Mouse (Mus musculus) embryonic facial prominence, embryonic 12.5 days (tissue): Measurements from ENCODE around the gene Sept9. TPM values are rescaled to one million over a fixed set of nuclear protein-coding genes. Genes with fewer than 3 reads are reported as not detected.
A peak's percentile ranks its signal among the peaks of the same experiment; 100 is the strongest.

Source experiments
- ATAC-seq: fragments of 200-750 bp; cut with Nextera tagmentation; 2 replicates; pipeline ENCODE4 v1.8.0; 2017; ENCODE audit not compliant: insufficient number of reproducible peaks, insufficient read depth, low FRiP score, low TSS enrichment
- H3K27ac ChIP-seq: fragments of 300-500 bp; sonication (generic); 2 replicates; pipeline ENCODE4 v1.5.1; 2016; ENCODE audit warnings: mild to moderate bottlenecking
- H3K27me3 ChIP-seq: fragments of 300-500 bp; sonication (generic); 2 replicates; pipeline ENCODE4 v1.6.1; 2016; ENCODE audit warnings: mild to moderate bottlenecking, moderate library complexity
- H3K36me3 ChIP-seq: fragments of 300-500 bp; sonication (generic); 2 replicates; pipeline ENCODE4 v1.6.1; 2016; ENCODE audit warnings: mild to moderate bottlenecking
- H3K4me1 ChIP-seq: fragments of 300-500 bp; sonication (generic); 2 replicates; pipeline ENCODE4 v1.6.1; 2016
- H3K4me2 ChIP-seq: fragments of 300-500 bp; sonication (generic); replicated peaks from 2 replicates; pipeline ENCODE4 v1.6.1; 2016; ENCODE audit warnings: mild to moderate bottlenecking, moderate library complexity
- H3K4me3 ChIP-seq: fragments of 300-500 bp; sonication (generic); 2 replicates; pipeline ENCODE4 v1.5.1; 2016; ENCODE audit warnings: mild to moderate bottlenecking
- H3K9ac ChIP-seq: fragments of 300-500 bp; sonication (generic); 2 replicates; pipeline ENCODE4 v1.6.1; 2016; ENCODE audit warnings: mild to moderate bottlenecking, moderate library complexity
- H3K9me3 ChIP-seq: fragments of 300-500 bp; sonication (generic); 2 replicates; pipeline ENCODE4 v1.6.1; 2016; ENCODE audit warnings: mild to moderate bottlenecking, moderate library complexity
- WGBS: fragments of 180-500 bp; shearing (Covaris S2); methylation state at CpG from one replicate; pipeline ENCODE4 v1.1.7; 2016; 5-methylcytosine and 5-hydroxymethylcytosine counted together
- polyA plus RNA-seq: library from polyadenylated mRNA; unstranded; fragments of >200 nt; fragmentation: Nextera tagmentation; extraction: Ambion mirVana; gene quantifications from 2 replicates; pipeline ENCODE4 v1.2.1, GENCODE M21; 2016

Gene Sept9
- polyA plus RNA-seq, 1 experiment from 2014 or later = 230 TPM

DNA sequence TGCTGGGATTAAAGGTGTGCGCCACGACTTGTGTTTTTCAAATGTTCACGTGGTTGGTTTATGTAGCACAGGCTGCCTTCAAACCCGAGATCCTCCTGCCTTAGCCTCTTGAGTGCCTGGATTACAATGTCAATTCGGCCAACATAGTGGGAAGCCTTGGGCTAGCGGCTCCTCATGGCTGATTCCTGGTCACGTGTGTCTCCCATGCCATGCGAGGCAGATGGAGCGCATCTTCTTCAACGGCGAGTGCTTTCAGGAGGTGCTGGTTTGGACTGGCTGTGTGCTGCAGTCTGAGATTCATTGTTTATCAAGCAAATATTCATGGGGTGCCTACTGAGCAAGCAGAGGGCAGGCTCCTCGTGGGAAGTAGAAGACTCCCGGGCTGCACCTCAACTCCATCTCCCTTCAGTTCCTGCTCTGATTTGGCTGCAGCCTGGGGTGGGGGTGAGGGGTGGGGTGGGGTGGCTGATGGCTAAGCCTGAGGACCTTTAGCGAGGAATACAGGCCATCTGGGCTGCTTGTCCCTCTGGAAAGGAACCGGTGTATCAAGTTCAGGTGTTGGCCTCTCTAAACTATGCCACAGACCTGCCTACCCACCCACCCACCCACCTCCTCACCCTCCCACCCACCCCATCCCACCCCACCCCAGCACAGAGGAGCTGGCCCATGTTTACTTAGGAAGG is 26.2 kb downstream of the Sept9 start:
- peak overlapping the region; percentile 17; the same call in 1 of the 2 replicates for H3K27ac ChIP-seq

DNA sequence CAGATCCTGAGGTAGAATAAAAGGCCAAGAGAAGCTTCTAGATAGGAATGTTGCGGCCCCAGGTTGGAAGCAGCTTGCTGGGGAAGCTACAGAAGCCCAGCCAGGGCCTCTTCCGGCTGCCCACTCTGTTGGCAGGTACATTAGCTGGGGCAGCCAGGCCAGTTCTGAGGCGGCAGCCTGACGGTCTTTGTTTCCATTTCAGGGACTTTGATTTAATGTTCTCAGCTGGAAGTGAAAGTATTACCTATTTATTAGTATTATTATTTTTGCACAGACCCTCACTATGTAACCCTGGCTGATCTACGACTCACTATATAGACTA is 26.7 kb downstream of the Sept9 start:
- Histone ChIP-seq H3K4me1 (peaks cover 10% of the 10 kb centered on the region), H3K9ac (no peak overlapping the region), H3K27me3 (no peaks in the 10 kb centered on the region), H3K27ac (peak overlapping the region; percentile 17; the same call in 1 of the 2 replicates), H3K9me3 (no peaks in the 10 kb centered on the region), H3K4me2 (no peak overlapping the region), H3K36me3 (no peaks in the 10 kb centered on the region), H3K4me3 (no peak overlapping the region)
- no peak for ATAC-seq
- 76% methylated on average over 5 of the region's 5 CpGs for WGBS

More for the DNA sequence above, 26.2 kb downstream of the Sept9 start:
- Histone ChIP-seq H3K9ac (no peak overlapping the region), H3K4me1 (peaks cover 10% of the 10 kb centered on the region), H3K4me3 (no peak overlapping the region), H3K4me2 (no peak overlapping the region), H3K27me3 (no peaks in the 10 kb centered on the region), H3K36me3 (no peaks in the 10 kb centered on the region), H3K9me3 (no peaks in the 10 kb centered on the region)
- no peak for ATAC-seq
- WGBS = 83% methylated on average over 15 of the region's 15 CpGs

DNA sequence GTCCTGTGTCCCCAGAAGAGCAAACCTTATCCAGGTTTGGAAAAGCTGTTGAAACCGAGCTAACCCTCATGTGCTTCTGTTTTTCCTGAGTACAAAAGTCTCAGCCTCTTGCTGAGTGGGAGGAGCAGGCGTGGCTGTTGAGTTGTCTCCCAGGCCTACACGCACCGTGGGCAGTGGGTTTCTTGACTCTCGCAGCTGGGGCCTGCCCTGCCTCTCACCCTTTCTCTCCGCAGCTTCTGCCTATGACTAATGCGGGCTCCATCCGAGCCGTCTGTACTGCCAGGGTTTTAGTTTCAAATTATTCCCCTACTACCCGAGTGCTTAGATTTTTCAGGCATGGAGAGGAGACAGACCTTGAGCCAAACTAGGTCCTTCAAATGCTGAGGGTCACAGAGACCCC is 28.7 kb downstream of the Sept9 start:
- Histone ChIP-seq H3K9me3 (no peaks in the 10 kb centered on the region), H3K4me2 (no peak overlapping the region), H3K4me1 (peaks cover 17% of the 10 kb centered on the region), H3K4me3 (no peak overlapping the region), H3K9ac (no peak overlapping the region), H3K27me3 (no peaks in the 10 kb centered on the region), H3K27ac (peak overlapping the region; percentile 14; the same call in 1 of the 2 replicates), H3K36me3 (no peaks in the 10 kb centered on the region)
- 54% methylated on average over 10 of the region's 10 CpGs for WGBS
- ATAC-seq = no peak

DNA sequence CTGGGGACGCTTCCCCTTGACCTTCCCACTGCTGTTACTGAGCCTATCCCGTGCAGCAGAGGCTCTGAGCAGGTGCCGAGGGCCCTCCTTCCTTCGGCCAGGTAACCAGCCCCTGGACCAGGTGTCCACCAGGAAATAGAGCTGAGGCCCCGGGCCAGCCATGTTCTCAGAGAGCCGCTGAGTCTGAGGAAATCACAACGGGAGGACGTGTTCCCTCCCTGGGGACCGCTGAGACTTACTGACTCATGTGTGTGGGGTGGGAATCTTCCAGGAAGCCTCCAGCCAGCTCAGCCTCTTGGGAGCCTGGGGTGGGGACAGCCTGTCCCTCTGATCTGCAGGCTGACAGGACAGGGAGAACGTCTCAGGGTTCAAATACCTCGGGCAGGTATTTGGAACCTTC is 32.1 kb downstream of the Sept9 start:
- Histone ChIP-seq H3K4me1 (peaks cover 48% of the 10 kb centered on the region), H3K4me3 (peak overlapping the region; percentile 39), H3K9ac (no peak overlapping the region), H3K4me2 (peak overlapping the region; percentile 69), H3K27me3 (no peaks in the 10 kb centered on the region), H3K9me3 (no peaks in the 10 kb centered on the region), H3K27ac (peak overlapping the region; percentile 89), H3K36me3 (no peaks in the 10 kb centered on the region)
- WGBS = 45% methylated on average over 11 of the region's 11 CpGs
- ATAC-seq = no peak

DNA sequence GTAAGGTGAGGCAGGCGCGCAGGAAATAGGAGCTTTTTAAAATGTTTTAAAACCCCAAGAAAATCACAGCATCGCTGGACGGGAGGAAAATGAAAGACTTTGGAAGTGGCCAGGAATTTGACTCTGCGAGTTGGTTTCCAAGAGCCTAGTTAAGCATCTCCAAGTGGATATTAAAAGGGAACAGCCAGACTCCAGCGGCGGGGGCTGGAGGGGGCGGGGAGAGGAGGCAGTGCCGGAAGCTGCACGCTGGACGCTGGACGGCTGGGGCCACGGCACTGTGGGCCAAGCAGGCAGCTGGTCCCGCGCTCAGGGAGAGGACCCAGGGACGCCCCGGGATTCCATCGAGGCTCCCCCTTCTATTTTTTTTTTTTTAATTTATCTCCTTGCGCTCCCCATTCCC is 32.6 kb downstream of the Sept9 start:
- Histone ChIP-seq H3K4me2 (peak overlapping the region; percentile 69), H3K9me3 (no peaks in the 10 kb centered on the region), H3K27me3 (no peaks in the 10 kb centered on the region), H3K36me3 (no peaks in the 10 kb centered on the region), H3K9ac (peak overlapping the region; percentile 48), H3K4me1 (peaks cover 48% of the 10 kb centered on the region), H3K27ac (peak overlapping the region; percentile 89), H3K4me3 (peak overlapping the region; percentile 39)
- 13% methylated on average over 18 of the region's 19 CpGs for WGBS
- no peak for ATAC-seq

DNA sequence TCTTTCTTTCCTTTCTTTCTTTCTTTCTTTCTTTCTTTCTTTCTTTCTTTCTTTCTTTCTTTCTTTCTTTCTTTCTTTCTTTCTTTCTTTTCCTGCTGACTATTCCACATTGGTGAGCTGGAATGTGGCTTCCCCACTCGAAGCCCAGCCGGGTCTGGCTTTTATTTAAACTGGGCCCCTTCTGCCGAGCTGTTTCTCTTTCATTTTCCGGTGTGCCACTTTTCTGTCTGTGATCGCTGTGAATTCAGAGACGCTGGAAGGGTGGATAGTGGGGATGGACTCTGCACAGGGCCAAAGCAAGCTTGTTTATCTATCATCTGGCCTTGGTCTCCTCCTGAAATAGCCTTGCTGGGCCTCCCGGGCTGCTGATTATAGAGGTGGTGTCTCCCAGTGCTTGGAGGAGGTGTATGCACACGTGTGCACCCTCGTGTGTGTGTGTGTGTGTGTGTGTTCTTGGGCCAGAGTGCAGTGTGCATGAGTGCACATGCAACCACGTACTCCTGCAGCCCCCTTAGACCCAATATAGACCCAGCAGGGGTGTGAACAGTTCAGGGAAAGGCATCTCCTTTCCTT is 33.5 kb downstream of the Sept9 start:
- Histone ChIP-seq H3K9ac (peak overlapping the region; percentile 45; the same call in 1 of the 2 replicates), H3K4me2 (peak overlapping the region; percentile 69), H3K27me3 (no peaks in the 10 kb centered on the region), H3K9me3 (no peaks in the 10 kb centered on the region), H3K4me3 (peak overlapping the region; percentile 39), H3K4me1 (peaks cover 45% of the 10 kb centered on the region), H3K27ac (peak overlapping the region; percentile 83), H3K36me3 (no peaks in the 10 kb centered on the region)
- ATAC-seq = no peak
- WGBS = 23% methylated on average over 10 of the region's 10 CpGs

DNA sequence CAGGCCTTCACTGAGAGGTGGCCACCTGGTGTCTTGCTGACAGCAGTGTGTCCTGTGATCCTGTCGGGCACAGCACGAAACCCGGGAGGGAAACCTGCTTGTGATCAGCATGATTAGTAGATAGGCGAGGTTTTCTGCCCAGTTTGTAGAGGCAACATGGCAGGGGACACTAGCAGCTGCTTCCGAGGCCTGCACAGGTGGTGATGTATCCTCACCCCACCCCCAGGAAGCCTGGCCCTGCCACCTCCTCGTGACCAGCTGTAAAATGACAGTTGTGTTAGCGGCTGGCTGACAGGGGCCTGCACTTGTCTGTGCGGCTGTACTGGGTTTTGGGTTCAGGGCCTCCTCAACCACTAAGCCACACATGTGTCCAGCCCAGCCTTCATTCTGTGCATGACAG is 34.4 kb downstream of the Sept9 start:
- Histone ChIP-seq H3K9ac (0 out of 2 replicates have a peak overlapping the region, but pooled peaks have one; percentile 22), H3K9me3 (no peaks in the 10 kb centered on the region), H3K36me3 (no peaks in the 10 kb centered on the region), H3K4me1 (peaks cover 49% of the 10 kb centered on the region), H3K27me3 (no peaks in the 10 kb centered on the region), H3K4me2 (peak overlapping the region; percentile 69), H3K27ac (0 out of 2 replicates have a peak overlapping the region, but pooled peaks have one; percentile 19), H3K4me3 (peak overlapping the region; percentile 35; the same call in 1 of the 2 replicates)
- ATAC-seq = no peak
- 49% methylated on average over 8 of the region's 8 CpGs for WGBS

DNA sequence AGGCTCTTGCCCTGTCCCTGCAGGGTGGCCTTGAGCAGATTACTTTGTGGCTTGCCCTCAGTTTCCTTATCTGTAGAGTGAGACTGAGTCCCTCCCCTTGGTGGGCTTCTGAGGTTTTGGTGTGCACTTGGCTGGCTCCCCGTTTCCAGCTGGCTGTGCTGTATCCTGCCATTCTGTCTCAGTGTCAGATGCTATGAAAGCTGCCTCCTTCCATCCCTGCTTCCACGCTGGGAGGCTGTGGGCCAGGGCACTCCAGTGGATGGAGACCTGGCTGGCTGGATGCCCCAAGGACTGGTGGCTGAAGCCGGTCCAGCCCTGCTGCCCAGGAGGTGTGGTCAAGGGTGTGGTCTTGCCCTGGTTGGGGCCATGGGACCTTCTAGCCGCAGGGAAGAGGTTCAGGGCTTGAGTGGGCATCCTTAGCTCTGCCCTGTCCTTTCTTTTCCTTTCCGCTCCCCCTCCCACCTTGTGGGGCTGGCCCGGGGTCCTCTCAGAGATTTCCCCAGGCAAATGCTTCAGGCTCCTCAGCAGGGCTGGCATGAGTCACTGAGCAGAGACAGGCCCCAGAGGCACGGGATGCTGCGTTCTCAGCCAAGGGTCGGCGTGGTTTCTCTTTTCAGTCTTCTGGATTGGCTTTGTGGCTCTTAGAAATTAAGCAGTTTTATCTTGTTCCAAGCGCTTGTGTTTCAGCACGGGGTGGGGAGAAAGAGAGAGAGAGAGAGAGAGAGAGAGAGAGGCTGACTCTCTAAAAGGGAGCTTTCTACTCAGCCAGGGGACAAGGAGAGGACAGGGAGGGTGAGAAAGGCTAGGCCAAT is 35.8 kb downstream of the Sept9 start:
- H3K27me3 ChIP-seq = no peaks in the 10 kb centered on the region
- ATAC-seq = no peak
- H3K9ac ChIP-seq = peak overlapping the region; percentile 33
- peak overlapping the region; percentile 38 for H3K4me2 ChIP-seq
- no peaks in the 10 kb centered on the region for H3K9me3 ChIP-seq
- H3K36me3 ChIP-seq = peaks cover 4% of the 10 kb centered on the region; the same call in 1 of the 2 replicates
- H3K4me1 ChIP-seq = peaks cover 49% of the 10 kb centered on the region
- peak overlapping the region; percentile 9; the same call in 1 of the 2 replicates for H3K27ac ChIP-seq
- H3K4me3 ChIP-seq = peak overlapping the region; percentile 7; the same call in 1 of the 2 replicates
- 38% methylated on average over 12 of the region's 12 CpGs for WGBS

DNA sequence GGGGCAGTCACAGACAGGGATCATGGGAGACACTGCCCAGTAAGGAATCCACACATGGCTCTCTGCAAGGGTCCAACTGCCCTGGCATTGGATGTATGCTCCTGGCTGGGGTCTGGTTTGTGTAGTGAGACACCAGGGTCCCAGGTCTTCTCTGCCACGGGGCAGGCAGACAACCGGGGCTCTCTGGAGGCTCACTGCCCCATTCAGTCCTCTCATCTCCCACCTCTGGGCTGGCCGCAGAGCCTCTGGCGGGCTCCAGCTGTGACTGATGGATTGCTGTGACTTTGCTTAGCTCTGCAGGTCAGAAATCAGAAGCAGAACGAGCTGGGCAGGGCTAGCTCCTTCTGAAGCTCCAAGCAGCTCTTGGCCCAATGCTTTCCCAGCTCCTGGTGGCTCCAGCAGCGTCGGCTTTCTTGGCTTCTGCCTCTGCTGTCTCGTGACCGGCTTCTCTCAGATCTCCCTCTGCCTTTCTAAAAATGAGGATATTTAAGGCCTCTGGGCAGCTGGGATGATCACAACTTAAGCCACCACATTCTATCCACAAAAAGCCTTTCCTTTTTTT is 36.5 kb downstream of the Sept9 start:
- Histone ChIP-seq H3K9ac (peak overlapping the region; percentile 33; the same call in 1 of the 2 replicates), H3K4me1 (peaks cover 49% of the 10 kb centered on the region), H3K4me2 (peak overlapping the region; percentile 38), H3K9me3 (no peaks in the 10 kb centered on the region), H3K36me3 (peaks cover 7% of the 10 kb centered on the region; the same call in 1 of the 2 replicates), H3K4me3 (no peak overlapping the region), H3K27me3 (no peaks in the 10 kb centered on the region), H3K27ac (peak overlapping the region; percentile 9; the same call in 1 of the 2 replicates)
- 26% methylated on average over 9 of the region's 9 CpGs for WGBS
- no peak for ATAC-seq

DNA sequence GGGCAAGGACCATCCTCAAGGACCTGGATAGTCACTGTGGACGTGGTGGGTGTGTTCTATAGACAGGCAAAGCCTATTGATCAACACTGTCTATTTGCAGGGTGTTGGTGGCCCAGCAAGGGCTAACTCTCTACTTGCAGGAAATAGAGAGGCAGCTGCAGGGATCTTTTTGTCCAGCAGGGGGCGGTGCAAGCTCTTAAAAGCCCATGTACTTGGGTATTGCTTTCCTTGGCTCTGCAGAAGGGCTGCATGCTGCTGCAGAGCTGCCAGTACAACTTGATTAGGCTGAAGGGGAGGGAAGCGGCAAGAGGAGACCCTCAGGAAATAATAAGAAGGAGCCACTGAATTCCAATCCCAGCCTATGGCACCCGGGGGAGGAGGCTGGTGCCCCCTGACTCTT is 38.7 kb downstream of the Sept9 start:
- Histone ChIP-seq H3K27ac (no peak overlapping the region; the same call in 1 of the 2 replicates), H3K4me3 (no peak overlapping the region), H3K9me3 (no peaks in the 10 kb centered on the region), H3K27me3 (no peaks in the 10 kb centered on the region), H3K4me1 (peaks cover 42% of the 10 kb centered on the region), H3K4me2 (no peak overlapping the region), H3K9ac (no peak overlapping the region), H3K36me3 (peaks cover 7% of the 10 kb centered on the region; the same call in 1 of the 2 replicates)
- 0% methylated on average over 4 of the region's 4 CpGs for WGBS
- ATAC-seq = peak; percentile 43; the same call in 1 of the 2 replicates

DNA sequence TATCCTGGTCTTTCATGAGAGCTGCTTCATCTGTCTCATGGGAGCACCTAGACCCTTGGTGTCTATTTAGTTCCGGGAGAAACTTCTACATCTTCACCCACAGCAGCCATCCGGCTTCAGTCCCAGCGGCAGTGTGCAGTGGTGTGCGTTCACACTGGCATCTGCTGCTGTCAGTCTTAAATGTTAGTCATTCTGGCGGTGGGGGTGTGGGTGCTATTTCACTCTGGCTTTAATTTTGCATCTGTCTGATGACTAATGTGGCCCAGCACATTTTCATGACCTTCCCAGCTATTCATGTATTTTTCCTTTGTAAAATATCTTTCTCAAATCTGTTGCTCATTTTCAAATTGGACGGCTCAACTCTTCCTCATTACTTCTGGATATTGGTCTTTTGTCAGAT is 40.2 kb downstream of the Sept9 start:
- H3K4me3 ChIP-seq = no peak overlapping the region
- no peaks in the 10 kb centered on the region for H3K27me3 ChIP-seq
- H3K9me3 ChIP-seq = no peaks in the 10 kb centered on the region
- no peak overlapping the region for H3K4me2 ChIP-seq
- H3K4me1 ChIP-seq = peaks cover 28% of the 10 kb centered on the region
- no peak for ATAC-seq
- H3K36me3 ChIP-seq = peaks cover 7% of the 10 kb centered on the region; the same call in 1 of the 2 replicates
- no peak overlapping the region for H3K9ac ChIP-seq
- no peak overlapping the region for H3K27ac ChIP-seq
- WGBS = 64% methylated on average over 6 of the region's 6 CpGs
